Mouse (Mus musculus) mesoderm, embryonic 11.5 days (tissue): ENCODE data around the gene Cntnap2.

Experiments
- DNase-seq: peaks from one replicate; pipeline ENCODE4 v3.0.0-alpha.2; 2012; ENCODE audit warnings: low read depth, low spot score

Cntnap2 gene

GRCm38 (mm10) chr6:47350100-47350690 lies 2291.0 kb downstream of the Cntnap2 start:
- no peak for DNase-seq
